Mouse (Mus musculus) C2C12 (cell line): ENCODE measurements around the gene Ccnb1ip1.

ENCODE experiments used
- CTCF ChIP-seq: IDR thresholded peaks from one replicate; pipeline ENCODE4 v1.5.1; 2011; ENCODE audit not compliant: control insufficient read depth, insufficient read depth, insufficient read length
- MYOD1 ChIP-seq: IDR thresholded peaks from one replicate; pipeline ENCODE4 v1.6.1; 2011; ENCODE audit warnings: low read depth; ENCODE audit not compliant: control insufficient read depth, insufficient read length

GRCm38 (mm10) chr14:50744994-50745393, 62.5 kb downstream of the Ccnb1ip1 start, which contains the start of gene Olfr749:
- TF ChIP-seq MYOD1 (no peak), CTCF (no peak)
